Comparison of ENCODE assay signal across 22 mouse cellular contexts in the genomic region with DNA sequence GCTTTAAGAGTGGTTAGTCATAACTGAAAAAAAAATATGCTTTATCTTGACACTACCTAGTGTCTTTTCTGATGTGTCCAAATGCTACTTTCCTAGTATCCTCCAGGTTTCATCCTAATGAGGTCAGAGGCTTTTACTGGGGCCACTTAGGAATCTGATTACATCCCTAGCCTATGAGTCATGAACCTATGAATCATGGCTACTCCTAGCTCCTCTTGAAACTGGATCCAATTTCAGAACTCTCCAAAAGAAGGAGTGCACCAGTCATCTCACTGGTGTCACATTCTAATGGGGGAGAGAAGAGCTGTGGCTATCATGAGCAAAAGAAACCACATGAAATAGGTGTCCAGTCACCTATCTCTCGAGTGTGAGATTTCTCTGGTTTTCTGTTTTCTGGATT.
DNase-seq lines count a peak whose midpoint lies in the region; ATAC-seq and TF ChIP-seq lines count a peak whose summit lies in the region.
"Had no signal": no experiment of that assay in that cellular context is flagged by ENCODE, and none has a peak within 500 bp of the region (broad histone marks: within the 10 kb centered on the region; RNA-seq: fewer than 3 reads in every experiment).

No protein-coding gene starts in this region.

- H3K9me3 ChIP-seq in kidney, embryonic 14.5 days (ENCODE audit: control insufficient read depth, low read length), result no peaks in the 10 kb centered on the region
- H3K9me3 ChIP-seq: embryonic facial prominence, embryonic 12.5 days; forebrain, embryonic 15.5 days; G1E; heart, embryonic 15.5 days; hindbrain, embryonic 13.5 days had no signal

- TF ChIP-seq CTCF in left cerebral cortex, adult 2 months (IDR thresholded peaks at IDR 0.05), result no peak
- TF ChIP-seq CTCF in Patski (IDR thresholded peaks at IDR 0.05), result no peak

- no peak overlapping the region for H3K4me2 ChIP-seq in kidney, embryonic 14.5 days (replicated peaks; ENCODE audit: low read depth, low read length)
- H3K4me2 ChIP-seq: embryonic facial prominence, embryonic 12.5 days; forebrain, embryonic 15.5 days; heart, embryonic 11.5 days; heart, embryonic 15.5 days; hindbrain, embryonic 13.5 days had no signal

- in situ Hi-C loops in Patski (cut with MboI; ENCODE audit: low pct_unique_long_range_greater_than_20kb), result no loop called here

- CTCF ChIA-PET in Patski (lab: Charles Lee), result no interaction called here

- no peak overlapping the region for H3K9ac ChIP-seq in kidney, embryonic 14.5 days (ENCODE audit: low read depth, low read length)
- H3K9ac ChIP-seq: embryonic facial prominence, embryonic 12.5 days; forebrain, embryonic 15.5 days; heart, embryonic 15.5 days; hindbrain, embryonic 13.5 days had no signal

- intact Hi-C loops in left cerebral cortex, adult 2 months (cut with DNase I), result loop anchor here (5.0 kb wide), 2 partner anchors 200 to 535 kb away; no protein-coding TSS in a partner anchor

- H3K4me3 ChIP-seq in kidney, embryonic 14.5 days (ENCODE audit: low read length), result no peak overlapping the region
- no peak overlapping the region for H3K4me3 ChIP-seq in left cerebral cortex, adult 2 months
- H3K4me3 ChIP-seq: embryonic facial prominence, embryonic 12.5 days; forebrain, embryonic 15.5 days; heart, embryonic 15.5 days; hindbrain, embryonic 13.5 days had no signal

- no peak for DNase-seq in kidney, postnatal 36 days
- DNase-seq in left cerebral cortex, adult 2 months (ENCODE audit: extremely low spot score in 1 of 2, low spot score in 2 of 2), result no peak
- DNase-seq in left cerebral cortex, adult 8-10 months (ENCODE audit: low spot score in 2 of 2), result no peak
- peak; percentile 0 for DNase-seq in Patski (ENCODE audit: low read depth, low spot score)
- no peak for DNase-seq in heart, adult 8-10 months (ENCODE audit: low spot score)
- no peak for DNase-seq in lung, postnatal 14 days
- no peak for DNase-seq in embryo, embryonic 10 days (ENCODE audit: low spot score)
- DNase-seq: adrenal gland, adult 2 months; adrenal gland, postnatal 25 days; cerebellum, adult 2 months; cerebellum, postnatal 14 days; gastrocnemius, postnatal 36 days; heart, adult 11 months; heart, postnatal 14 days had no signal

- POLR2A ChIA-PET in Patski (lab: Charles Lee), result no interaction called here

- no peak overlapping the region for H3K27ac ChIP-seq in kidney, embryonic 14.5 days (ENCODE audit: low read depth, low read length)
- H3K27ac ChIP-seq in left cerebral cortex, adult 2 months, result peak overlapping the region; percentile 28; the same call in 1 of the 2 replicates
- H3K27ac ChIP-seq: embryonic facial prominence, embryonic 12.5 days; forebrain, embryonic 15.5 days; heart, embryonic 15.5 days; hindbrain, embryonic 13.5 days had no signal

- H3K4me1 ChIP-seq in kidney, embryonic 14.5 days (ENCODE audit: control insufficient read depth, insufficient read depth, low read length), result no peaks in the 10 kb centered on the region
- H3K4me1 ChIP-seq: embryonic facial prominence, embryonic 12.5 days; forebrain, embryonic 15.5 days; heart, embryonic 15.5 days; hindbrain, embryonic 13.5 days had no signal

- no peaks in the 10 kb centered on the region for H3K27me3 ChIP-seq in kidney, embryonic 14.5 days (ENCODE audit: control insufficient read depth, insufficient read depth, low read length)
- H3K27me3 ChIP-seq in Patski, result no peaks in the 10 kb centered on the region
- H3K27me3 ChIP-seq: embryonic facial prominence, embryonic 12.5 days; forebrain, embryonic 15.5 days; heart, embryonic 15.5 days; hindbrain, embryonic 13.5 days had no signal

- no peaks in the 10 kb centered on the region for H3K36me3 ChIP-seq in kidney, embryonic 14.5 days (ENCODE audit: control insufficient read depth, insufficient read depth, low read length)
- H3K36me3 ChIP-seq: embryonic facial prominence, embryonic 12.5 days; forebrain, embryonic 15.5 days; G1E; heart, embryonic 15.5 days; hindbrain, embryonic 13.5 days had no signal

- peak; percentile 93; the same call in 1 of the 2 replicates for ATAC-seq in kidney, embryonic 14.5 days (ENCODE audit: low FRiP score, low TSS enrichment)
- ATAC-seq in Patski, result peak; percentile 39
- ATAC-seq: CD4-positive, CD25-positive, alpha-beta regulatory T cell, adult 4 months; forebrain, embryonic 15.5 days had no signal

- WGBS in kidney, embryonic 14.5 days, result 23% methylated on average over 1 of the region's 1 CpGs
